Mouse (Mus musculus) heart, postnatal 14 days (tissue): ENCODE measurements around the gene Fgf14. TPM values are rescaled to one million over a fixed set of nuclear protein-coding genes. Genes with fewer than 3 reads are reported as not detected.
"Not testable (repeated sequence)": the region's sequence is repeated elsewhere in the genome, so short reads cannot be mapped to it uniquely, and the experiment has no call there.

Experiments
- DNase-seq, 2 experiments: peaks; one replicate each; pipeline ENCODE4 v3.0.0; 2021 to 2022
- intact Hi-C: fragments of 180-260 bp; cut with DNase I; formaldehyde crosslinking; loops from one replicate; pipeline ENCODE4 v1.15.1; 2025
- total RNA-seq, 2 experiments: library from RNA; stranded (reverse); gene quantifications; 2 replicates each; pipeline ENCODE4 v1.2.3; 2021

Gene Fgf14
- total RNA-seq, 2 experiments from 2014 or later, result 1.4 to 1.5 TPM

DNA sequence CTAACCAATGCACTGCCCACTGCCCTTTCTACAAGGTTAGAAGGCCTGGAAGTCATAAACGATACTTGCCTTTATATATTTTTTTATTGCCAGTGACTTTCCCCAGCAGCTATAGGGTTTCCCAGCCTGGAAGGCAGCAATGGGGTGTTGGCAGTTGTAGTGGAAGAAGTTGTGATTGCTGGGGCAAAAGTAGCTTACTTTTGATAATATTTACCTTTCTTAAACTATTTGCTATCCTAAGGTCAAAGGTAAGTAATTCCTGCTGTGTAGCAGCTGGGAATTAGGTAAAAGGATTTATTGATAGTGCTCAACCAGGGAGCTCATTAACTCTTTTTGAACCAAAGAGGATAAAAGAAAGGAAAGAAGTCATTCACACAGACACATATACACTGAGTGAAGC lies 164.9 kb downstream of the Fgf14 start:
- intact Hi-C loops, result no loop called here

DNA sequence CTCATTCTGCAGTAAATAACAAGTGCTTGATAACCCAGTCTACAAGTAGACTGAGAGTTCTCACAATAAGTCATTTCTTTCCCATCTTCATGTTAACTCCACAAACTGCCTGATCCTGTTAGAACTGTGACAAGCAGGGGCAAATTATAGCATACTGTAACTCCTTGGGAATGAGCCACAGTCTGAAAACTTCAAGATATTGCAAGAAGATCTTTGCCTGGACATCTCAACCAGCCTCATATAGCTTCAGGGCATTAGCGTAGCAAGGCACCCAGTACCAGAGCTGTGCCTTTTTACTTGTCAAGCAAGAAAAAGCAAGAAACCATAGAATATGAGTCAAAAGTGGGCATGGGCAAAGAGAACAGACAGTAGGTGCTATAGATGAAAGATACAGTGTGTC lies 188.0 kb downstream of the Fgf14 start:
- no peak for DNase-seq
- intact Hi-C loops, result no loop called here

More for the DNA sequence above, 164.9 kb downstream of the Fgf14 start:
- DNase-seq, result no peak

DNA sequence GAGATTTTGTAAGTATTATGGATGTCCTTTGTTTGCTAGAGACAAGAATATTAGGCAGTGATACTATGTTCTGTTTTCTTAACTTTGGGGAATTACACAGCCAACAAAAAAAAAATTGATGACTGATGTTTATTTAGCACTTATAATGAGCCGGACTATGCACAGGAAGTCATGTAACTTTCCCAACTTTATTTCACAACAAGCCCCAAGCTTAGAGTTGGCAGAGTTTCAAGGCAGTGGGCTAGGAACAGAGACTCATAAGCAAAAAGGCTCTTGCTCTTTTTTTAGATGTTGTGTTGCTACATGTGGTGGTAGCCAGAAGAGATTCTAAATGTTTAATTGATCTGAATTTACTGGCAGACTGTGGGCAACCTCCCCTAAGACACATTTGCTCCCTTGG lies 191.7 kb downstream of the Fgf14 start:
- no peak for DNase-seq
- intact Hi-C loops, result no loop called here

DNA sequence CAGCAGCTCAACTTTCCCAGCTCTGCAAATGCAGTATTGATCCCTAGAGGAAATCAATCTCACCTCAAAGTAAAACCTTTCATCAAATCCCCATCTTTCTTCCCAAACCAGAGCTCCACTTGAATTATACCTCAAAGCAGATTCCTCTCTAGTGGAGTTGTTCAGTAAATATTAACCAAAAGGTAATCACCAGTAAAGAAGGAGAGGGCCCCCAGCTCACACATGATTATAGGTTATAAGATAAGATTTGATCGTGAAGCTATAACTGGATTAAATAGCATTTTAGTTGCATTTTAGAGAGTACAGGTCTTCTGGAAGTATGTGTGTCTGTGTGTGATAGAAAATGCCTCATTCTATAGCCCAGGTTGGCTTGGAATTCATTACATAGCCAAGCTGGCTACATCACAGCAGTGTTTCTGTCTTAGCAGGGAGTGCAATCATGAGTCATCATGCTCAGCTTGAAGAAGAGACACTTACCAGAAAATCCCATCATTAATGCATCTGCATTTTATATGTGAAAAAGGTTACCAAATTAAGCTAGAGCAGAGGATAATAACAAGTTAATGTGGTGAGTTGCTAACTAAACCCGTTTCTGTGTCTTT lies 202.8 kb downstream of the Fgf14 start:
- intact Hi-C loops, result no loop called here
- DNase-seq, result no peak

DNA sequence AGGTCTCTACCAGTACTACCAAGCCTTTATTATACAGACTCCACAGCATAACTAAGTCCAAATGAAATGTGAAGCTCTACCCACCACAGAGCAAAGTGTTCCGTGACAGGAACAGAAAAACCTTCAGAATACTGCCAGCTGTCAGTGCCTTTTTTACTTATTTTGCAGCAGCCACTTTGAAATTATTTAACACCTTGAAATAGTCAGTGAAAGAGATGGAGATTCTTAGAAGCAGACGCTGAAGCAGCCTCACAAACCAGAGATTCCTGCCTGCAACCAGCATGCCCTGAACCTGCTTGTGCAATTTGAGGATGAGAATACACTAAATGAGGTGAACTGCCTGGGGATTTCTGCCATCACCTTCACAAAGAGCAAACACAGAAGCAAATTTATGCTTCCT lies 206.0 kb downstream of the Fgf14 start:
- intact Hi-C loops, result no loop called here
- DNase-seq, result no peak

DNA sequence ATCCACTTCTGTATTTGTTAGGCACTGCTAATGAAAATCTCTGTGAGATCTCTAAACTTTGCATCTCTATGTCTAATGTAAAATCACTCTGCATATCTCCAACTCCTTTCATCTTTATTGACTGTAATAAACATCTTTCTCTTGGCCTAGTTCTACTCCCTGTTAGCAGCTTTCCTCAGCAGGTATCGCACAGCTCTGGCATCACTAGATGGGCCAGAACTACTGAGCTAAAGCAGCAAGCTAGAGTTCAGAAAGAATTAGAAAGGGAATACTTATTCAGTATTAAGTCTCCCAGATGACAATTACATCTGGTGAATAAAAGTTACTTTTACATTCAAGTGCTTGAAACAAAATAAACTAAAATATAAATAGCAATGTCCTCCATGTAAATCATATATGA lies 221.8 kb downstream of the Fgf14 start:
- intact Hi-C loops, result no loop called here
- DNase-seq, result no peak

DNA sequence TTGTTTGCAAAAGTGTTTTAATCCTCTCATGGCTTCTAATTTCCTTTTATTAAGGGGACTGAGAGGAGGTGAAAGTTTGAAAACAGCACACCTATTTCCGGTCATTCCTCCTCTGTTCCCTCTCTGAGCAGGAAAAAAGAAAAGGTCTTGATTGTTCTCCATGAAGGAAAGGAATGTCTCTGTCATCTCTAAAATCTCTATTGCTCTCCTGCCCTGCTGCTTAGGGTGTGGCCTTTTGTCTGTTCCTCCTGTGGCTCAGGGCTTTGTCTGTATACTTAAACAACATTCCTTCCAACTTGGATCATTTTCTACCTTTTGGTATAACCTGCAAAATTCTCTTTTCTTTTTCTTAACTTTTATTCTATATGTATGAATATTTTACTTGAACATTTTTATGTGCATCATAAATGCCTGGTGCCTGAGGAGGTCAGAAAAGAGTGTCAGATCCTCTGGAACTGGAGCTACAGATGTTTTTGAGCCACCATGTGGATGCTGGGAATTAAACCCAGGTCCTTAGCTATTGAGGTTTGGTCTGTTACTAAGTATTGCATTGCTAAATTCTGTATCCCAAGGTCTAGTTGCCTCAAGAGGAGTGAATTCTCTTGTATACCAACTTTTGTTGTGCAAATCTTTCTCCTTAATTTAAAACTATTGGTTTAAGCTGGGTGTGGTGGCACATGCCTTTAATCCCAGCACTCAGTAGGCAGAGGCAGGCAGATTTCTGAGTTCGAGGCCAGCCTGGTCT lies 230.7 kb downstream of the Fgf14 start:
- intact Hi-C loops, result no loop called here
- no peak for DNase-seq

DNA sequence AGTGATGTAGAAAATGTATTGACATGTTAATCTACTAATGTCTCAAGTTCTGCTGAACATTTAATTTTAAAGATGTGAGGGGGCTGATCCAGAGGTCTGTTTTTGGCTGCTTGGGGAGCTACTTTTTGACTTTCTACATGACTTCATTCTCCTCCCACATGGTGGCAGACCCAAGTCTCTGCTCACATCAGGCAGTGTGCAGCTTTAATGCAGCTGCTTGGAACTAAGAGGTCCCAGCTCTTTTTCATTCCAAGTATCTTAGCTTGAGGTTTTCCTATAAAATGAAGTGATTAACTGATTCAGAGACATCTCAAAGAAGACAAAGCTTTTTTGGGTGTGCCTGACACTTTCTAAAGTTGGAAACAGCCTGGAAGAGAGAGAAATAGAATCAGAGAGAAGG lies 232.1 kb downstream of the Fgf14 start:
- DNase-seq, result no peak
- intact Hi-C loops, result no loop called here

DNA sequence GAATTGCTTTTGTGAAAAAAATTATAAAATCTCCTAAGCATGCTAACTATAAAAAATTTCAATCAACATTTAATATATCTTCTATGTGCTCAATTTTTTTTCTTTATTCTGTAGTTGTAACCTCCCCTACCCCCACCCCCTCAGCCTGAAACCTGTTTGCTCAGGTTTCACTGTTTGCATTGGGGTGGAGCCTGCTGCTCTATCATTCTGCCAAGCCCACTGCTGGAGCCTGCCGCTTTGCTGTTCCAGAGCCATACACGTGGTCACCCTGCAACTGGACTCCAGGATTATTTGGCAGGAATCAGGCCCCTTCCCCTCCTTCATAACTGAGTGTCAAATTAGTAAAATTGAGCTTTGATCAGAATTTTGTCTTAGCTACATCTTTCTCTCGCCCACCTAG lies 237.6 kb downstream of the Fgf14 start:
- intact Hi-C loops, DNase-seq: not testable (repeated sequence)

DNA sequence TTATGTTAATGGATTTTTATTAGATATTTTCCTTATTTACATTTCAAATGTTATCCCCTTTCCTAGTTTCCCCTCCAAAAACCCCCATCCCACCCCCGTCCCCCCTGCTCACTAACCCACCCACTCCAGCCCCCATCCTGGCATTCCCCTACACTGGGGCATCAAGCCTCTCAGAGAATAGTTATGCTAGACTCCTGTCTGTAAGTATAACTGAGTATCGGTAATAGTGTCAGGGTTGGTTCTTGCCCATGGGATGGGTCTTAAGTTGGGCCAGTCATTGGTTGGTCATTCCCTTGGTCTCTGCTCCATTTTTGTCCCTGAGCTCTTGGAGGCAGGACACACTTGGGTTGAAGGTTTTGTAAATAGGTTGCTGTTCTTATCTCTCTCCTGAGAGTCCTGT lies 265.0 kb downstream of the Fgf14 start:
- intact Hi-C loops, result loop anchor here (5.0 kb wide), 1 partner anchor 330 kb away; no protein-coding TSS in a partner anchor

DNA sequence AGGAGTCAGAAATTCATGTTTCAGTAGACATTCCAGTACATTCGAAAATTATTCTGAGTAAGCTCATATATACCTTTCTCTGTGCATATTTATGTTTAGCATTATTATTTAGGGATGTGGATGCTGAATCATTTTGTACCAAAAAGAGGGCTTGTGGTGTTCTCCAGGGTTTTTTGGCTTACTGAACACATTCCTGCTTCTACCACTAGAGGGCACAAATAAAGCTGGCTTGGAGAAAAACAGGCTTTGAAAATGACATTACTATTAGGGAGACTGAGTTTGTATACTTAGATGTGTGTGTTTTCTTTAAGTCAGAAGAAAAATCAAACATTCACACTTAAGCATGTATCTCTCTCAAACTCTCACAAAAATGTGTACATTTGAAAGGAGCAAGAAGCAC lies 266.0 kb downstream of the Fgf14 start:
- intact Hi-C loops, result loop anchor here (5.0 kb wide), 1 partner anchor 331 kb away; no protein-coding TSS in a partner anchor
- DNase-seq, result peak in 1 of 2 experiments; percentile 2

More for the DNA sequence above, 265.0 kb downstream of the Fgf14 start:
- DNase-seq, result no peak

DNA sequence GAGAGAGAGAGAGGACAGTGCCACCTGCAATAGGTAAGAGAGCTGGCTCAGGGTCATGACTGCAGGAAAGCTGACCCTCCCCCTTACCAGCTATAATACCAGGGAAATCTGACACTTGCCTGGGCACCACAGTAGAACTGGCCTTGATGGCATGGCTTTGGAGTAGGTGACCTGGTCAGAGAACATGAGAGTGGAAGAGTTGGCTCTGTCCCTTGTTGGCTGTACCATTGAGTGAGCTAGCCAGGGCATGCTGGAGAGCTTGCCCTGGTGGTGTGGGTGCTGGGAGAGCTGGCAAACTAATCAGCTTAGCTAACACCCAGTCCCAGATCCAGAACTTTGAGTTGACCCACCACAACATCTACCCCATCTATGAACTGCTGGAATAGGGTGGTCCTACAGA lies 348.5 kb downstream of the Fgf14 start:
- intact Hi-C loops, result no loop called here
- DNase-seq, result no peak

DNA sequence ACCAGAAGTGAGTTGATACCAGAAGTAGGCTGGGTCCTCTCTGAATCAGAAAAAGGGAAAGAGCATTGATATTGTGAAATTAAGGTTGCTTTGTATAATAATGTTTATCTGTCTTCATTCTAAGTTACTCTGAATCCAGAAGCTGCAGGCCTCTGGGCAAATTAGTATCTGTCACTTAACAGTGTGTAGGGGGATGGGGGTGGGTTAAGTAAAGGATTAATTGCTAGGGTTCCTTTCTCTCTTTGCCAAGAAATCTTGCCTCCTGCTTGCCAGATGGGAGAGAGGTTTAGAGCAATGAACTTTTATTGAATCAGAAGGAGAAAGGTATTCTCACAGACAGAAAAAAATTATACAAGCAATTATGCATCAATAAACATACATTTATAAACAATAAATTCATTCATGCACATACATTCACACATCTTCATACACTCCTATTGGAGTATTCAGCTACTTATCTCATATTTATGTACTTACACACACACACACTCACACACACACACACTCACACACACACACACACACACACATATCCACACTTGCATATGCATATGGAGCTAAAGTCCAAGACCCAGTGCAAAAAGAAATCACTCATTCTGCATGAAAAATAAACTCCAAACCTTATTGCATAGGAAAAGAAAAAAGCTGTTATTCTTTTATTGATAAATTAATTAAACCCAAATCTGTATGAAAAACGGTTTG lies 357.8 kb downstream of the Fgf14 start:
- intact Hi-C loops, result no loop called here
- DNase-seq, result no peak

DNA sequence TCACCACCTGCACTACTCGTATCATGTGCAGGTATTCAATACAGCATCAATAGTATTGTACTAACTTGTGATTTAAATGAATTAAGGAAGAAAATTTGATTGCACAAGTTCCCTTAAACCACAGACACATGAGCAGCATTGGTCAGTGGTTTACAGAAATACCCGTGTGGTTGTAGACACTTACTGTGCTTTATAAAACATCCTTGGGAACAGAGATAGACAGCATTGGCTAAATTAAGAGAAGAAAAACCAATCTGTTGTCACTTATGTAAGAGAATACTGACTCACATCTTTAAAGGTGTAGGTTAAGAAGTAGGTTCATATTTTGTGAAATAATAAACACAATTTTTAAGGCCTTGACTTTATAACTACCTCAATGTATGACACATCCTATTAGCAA lies 361.4 kb downstream of the Fgf14 start:
- no peak for DNase-seq
- intact Hi-C loops, result no loop called here

DNA sequence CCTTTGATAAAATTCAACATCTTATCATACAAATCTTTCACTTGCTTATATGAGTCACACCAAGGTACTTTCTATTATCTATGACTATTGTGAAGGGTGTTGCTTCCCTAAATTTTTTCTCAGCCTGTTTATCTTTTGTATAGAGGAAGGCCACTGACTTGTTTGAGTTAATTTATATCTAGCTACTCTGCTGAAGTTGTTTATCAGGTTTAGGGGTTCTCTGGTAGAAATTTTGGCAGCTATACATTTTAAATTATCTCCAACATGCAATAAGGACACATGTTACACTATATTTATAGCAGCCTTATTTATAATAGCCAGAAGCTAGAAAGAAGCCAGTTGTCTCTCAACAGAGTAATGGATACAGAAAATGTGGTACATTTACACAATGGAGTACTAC lies 389.9 kb downstream of the Fgf14 start:
- intact Hi-C loops, result no loop called here
- no peak for DNase-seq

DNA sequence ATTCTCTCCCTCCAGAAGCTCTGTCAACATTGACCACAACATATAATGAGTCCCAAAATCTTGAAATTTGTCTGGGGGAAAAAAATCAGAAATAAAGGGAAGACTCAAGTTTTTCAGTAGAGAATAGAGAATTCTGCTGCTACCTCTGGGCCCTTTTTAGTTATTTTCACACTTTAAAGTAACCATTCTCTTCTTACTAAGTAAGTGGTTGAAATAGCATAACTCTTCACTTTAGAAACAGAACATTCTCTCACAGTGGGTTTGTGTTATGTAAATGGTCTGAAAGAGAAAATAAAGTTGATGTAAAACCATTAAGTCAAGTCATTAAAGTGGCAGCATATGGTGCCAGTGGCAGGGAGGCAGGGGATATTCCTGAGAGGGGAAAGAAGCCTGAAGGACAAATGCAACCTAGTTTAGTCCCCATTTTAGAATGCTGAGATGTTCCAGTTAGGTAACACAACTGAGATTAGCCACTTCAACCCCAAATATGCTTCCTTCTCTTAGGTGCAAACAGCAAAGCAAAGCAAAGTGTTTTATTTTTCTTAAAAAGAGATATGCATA lies 398.5 kb downstream of the Fgf14 start:
- intact Hi-C loops, result no loop called here

DNA sequence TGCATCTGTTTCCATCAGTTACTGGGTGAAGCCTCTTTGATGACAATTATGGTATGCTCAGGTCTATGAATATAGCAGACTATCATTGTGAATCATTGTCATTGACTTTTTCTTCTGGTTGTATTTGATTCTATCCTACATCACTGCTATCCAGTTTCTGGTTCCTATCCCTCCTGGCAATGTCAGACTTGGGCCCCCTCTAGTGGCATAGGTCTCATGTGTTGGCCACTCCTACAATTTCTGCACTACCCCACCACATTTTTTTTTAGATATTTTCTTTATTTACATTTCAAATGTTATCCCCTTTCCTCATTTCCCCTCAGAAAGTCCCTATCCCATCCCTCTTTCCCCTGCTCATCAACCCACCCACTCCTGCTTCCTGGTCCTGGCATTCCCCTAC lies 409.9 kb downstream of the Fgf14 start:
- intact Hi-C loops, result no loop called here

More for the DNA sequence above, 398.5 kb downstream of the Fgf14 start:
- DNase-seq, result no peak

DNA sequence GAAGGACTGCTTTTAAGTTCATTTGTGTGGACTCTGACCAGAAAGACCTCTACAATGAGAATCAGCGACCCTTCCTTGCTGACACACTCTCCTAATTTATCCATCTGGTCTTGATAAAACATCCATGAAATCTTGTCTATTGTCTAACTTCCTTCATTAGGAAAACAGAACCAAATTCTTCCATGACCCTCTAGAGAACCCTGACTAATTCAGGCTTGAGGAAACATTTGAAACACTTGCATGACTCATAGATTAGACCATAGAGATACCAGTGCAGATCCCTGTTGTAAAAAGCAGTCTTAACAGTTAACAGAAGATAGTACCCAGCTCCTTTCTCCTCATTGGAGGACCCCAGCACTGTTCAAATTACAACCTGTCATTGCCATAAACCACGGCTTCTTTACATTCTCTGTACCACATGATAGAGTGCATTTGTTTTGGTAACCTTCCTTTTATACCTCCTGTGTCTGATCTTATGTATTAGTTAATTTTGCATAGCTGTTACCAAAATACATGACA lies 412.3 kb downstream of the Fgf14 start:
- DNase-seq, result no peak
- intact Hi-C loops, result no loop called here

More for the DNA sequence above, 409.9 kb downstream of the Fgf14 start:
- no peak for DNase-seq

DNA sequence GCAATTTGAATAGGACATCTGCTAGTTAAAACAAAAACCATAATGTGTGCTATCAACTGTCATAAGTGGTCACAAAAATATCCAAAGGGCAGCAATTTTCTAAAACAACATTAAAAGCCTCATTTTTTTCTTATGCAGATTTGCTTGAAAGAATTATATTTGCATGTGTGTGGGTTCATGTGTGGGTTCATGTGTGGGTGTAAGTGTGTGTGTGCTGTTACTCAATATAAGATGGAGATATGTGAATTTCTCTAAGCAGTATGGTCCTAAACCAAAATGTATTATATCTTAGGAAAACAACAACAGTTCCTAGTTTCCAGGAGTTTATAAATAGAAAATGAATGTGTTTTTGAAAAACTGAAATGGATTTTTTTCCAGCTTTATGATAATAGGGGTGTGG lies 413.7 kb downstream of the Fgf14 start:
- intact Hi-C loops, result no loop called here
- DNase-seq, result no peak

DNA sequence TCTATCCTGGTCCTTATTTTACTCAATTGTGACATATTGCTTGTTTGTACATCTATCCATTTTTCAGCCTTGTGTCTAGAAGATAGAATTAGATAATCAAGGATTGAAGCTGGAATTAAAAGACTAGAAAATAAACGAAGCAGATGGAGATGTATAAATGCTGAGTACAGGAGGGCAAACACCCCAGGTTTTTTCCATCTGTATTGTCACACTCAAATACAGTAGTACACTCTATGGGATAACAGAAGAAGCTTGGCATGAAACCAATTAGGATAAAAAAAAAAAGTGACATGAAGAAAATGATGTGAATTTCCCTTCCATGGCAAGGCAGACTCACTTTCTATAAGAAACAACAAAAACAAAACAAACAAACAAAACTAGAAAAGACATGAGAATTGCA lies 429.4 kb downstream of the Fgf14 start:
- DNase-seq, result no peak
- intact Hi-C loops, result no loop called here

DNA sequence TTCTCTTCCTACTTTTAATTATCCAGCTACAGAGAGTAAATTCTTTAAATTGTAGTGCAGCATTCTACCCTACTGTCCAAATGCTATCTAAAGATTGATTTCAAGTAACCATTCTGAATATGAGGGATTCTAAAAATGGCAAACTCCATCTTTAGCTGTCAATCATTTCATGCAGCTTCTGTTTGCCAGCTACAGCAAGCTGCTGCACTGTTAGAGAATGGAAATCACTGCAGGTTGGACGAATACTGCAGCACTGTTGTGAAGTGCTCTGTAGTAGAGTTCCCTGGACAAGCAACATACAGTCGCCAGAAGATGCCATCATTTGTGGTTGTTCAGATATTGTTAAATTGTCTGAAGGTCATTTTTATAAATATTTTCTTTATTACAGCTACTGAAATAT lies 453.5 kb downstream of the Fgf14 start:
- DNase-seq, result no peak
- intact Hi-C loops, result no loop called here
